Mouse (Mus musculus) hindbrain, embryonic 16.5 days (tissue): ENCODE measurements around the gene Rps18. TPM values are rescaled to one million over a fixed set of nuclear protein-coding genes. Genes with fewer than 3 reads are reported as not detected.

Experiments
- ATAC-seq: fragments of 200-750 bp; cut with Nextera tagmentation; 2 replicates; pipeline ENCODE4 v1.8.0; 2017; ENCODE audit warnings: moderate TSS enrichment, moderate library complexity
- H3K27ac ChIP-seq: fragments of 300-500 bp; sonication (generic); 2 replicates; pipeline ENCODE4 v1.5.1; 2014; ENCODE audit warnings: low read depth, mild to moderate bottlenecking, control low read depth, low read length, moderate library complexity
- H3K27me3 ChIP-seq: fragments of 300-500 bp; sonication (generic); replicated peaks from 2 replicates; pipeline ENCODE4 v1.6.1; 2014; ENCODE audit warnings: low read length; ENCODE audit not compliant: control insufficient read depth, insufficient read depth
- H3K36me3 ChIP-seq: fragments of 300-500 bp; sonication (generic); 2 replicates; pipeline ENCODE4 v1.6.1; 2014; ENCODE audit warnings: mild to moderate bottlenecking, low read length, moderate library complexity, mixed read lengths; ENCODE audit not compliant: control insufficient read depth, insufficient read depth
- H3K4me1 ChIP-seq: fragments of 300-500 bp; sonication (generic); 2 replicates; pipeline ENCODE4 v1.6.1; 2014; ENCODE audit warnings: low read depth, low read length; ENCODE audit not compliant: control insufficient read depth, insufficient read depth
- H3K4me2 ChIP-seq: fragments of 300-500 bp; sonication (generic); 2 replicates; pipeline ENCODE4 v1.6.1; 2014; ENCODE audit warnings: mild to moderate bottlenecking, low read length, control low read depth, moderate library complexity
- H3K4me3 ChIP-seq: fragments of 300-500 bp; sonication (generic); 2 replicates; pipeline ENCODE4 v1.5.1; 2014; ENCODE audit warnings: mild to moderate bottlenecking, low read length, control low read depth, moderate library complexity
- H3K9ac ChIP-seq: fragments of 300-500 bp; sonication (generic); 2 replicates; pipeline ENCODE4 v1.6.1; 2014; ENCODE audit warnings: low read depth, mild to moderate bottlenecking, control low read depth, low read length, moderate library complexity
- H3K9me3 ChIP-seq: fragments of 300-500 bp; sonication (generic); 2 replicates; pipeline ENCODE4 v1.6.1; 2014; ENCODE audit warnings: mild to moderate bottlenecking, low read length, moderate library complexity; ENCODE audit not compliant: control insufficient read depth
- WGBS: fragments of 180-500 bp; shearing (Covaris S2); extraction: QIAGEN DNeasy Blood & Tissue Kit; methylation state at CpG from one replicate; pipeline ENCODE4 v1.1.7; 2014; 5-methylcytosine and 5-hydroxymethylcytosine counted together
- polyA plus RNA-seq: library from polyadenylated mRNA; unstranded; fragments of >200 nt; fragmentation: Nextera tagmentation; extraction: Ambion mirVana; gene quantifications from 2 replicates; pipeline ENCODE4 v1.2.1, GENCODE M21; 2015

The Rps18 gene
- polyA plus RNA-seq, 1 experiment from 2014 or later: 697 TPM

DNA sequence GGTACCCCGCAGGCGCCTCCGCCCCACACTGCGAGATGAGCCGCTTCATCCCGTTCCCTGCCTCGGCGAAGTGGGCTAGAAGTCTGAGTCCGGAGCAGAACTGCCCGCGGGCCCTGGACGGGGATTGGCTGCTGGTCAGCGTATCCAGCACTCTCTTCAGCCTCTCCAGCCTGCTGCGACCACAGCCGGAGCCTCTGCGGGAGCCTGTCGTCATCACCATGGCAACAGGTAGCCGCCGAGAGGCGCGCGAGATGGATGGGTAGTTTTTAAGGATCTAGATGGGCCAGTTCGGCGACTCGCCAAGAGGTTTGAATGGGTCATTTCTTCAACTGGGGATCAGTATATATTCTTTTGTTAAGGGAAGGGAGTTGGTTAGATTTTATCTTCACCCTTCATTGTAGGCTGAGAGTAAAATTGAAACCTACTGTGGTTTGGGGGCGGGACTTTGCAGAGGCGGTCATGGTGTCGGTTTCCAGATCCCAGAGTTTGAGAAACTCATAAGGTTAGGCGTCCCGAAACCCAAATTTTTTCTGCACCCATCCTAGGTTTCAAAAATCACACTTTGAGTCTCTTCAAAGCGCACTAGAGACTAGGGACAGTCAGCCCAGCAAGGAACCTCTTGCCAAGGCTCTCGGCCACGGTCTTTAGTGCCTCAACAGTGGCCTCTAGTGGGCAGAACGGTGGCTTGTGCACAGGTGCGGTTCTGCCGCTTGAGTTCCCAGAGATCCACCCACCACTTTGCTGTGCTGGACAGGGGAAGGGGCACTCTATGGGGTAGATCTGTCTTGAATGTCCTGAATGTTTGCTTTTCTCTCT is 35.3 kb downstream of the Rps18 start:
- Histone ChIP-seq H3K4me3 (peak overlapping the region; percentile 49), H3K4me2 (peak overlapping the region; percentile 78), H3K9ac (peak overlapping the region; percentile 63), H3K27ac (peak overlapping the region; percentile 60), H3K9me3 (no peaks in the 10 kb centered on the region), H3K36me3 (no peaks in the 10 kb centered on the region), H3K4me1 (peaks cover 24% of the 10 kb centered on the region), H3K27me3 (0 out of 2 replicates have a peak, but pooled peaks cover 3% of the 10 kb centered on the region)
- no peak for ATAC-seq
- WGBS: under 1% methylated on average over 36 of the region's 36 CpGs

DNA sequence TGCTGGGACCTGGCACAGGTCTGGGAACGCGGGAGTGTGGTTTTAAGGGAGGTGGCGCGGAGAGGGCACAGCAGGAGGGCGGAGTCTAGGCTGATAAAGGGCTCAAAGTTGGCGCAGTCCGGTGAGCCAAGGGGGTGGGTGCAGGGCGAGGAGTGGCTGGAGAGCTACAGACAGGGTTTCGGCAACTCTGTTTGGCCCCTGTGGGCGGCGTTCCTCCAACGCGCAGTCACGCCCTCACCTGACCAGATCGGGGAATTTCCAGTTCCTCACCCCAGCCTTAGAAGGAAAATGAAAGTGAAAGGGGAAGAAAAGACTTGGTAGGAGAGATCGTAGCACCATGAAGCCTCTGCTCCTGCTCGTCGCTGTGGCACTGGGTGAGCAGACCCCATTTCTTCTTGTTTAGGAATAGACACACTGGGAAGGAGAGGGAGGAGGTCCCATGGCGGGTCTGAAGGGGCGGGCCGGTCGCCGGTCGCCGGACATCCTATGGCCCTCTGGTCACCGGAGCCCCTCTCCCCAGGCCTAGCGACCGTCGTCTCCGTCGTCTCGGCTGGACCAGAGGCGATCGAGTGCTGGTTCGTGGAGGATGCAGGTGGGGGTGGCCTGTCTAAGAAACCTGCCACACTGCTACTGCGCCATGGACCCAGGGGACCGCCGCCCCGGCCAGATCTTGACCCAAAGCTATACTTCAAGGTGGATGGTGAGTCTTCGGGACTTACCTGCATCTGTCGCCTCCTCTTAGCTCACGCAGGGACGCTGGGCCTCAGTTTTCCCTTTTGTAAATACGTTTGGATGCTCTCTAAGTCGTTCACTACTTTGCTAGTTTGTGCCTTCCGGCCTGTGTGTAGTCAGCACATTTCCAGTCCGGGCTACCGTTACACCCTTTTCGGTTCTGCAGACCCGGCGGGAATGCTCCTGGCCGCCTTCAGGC is 36.2 kb downstream of the Rps18 start:
- Histone ChIP-seq H3K4me3 (peak overlapping the region; percentile 49), H3K4me2 (peak overlapping the region; percentile 78), H3K36me3 (no peaks in the 10 kb centered on the region), H3K27me3 (0 out of 2 replicates have a peak, but pooled peaks cover 3% of the 10 kb centered on the region), H3K9ac (peak overlapping the region; percentile 63), H3K9me3 (no peaks in the 10 kb centered on the region), H3K4me1 (peaks cover 30% of the 10 kb centered on the region), H3K27ac (peak overlapping the region; percentile 60)
- 2% methylated on average over 51 of the region's 52 CpGs for WGBS
- ATAC-seq: no peak

DNA sequence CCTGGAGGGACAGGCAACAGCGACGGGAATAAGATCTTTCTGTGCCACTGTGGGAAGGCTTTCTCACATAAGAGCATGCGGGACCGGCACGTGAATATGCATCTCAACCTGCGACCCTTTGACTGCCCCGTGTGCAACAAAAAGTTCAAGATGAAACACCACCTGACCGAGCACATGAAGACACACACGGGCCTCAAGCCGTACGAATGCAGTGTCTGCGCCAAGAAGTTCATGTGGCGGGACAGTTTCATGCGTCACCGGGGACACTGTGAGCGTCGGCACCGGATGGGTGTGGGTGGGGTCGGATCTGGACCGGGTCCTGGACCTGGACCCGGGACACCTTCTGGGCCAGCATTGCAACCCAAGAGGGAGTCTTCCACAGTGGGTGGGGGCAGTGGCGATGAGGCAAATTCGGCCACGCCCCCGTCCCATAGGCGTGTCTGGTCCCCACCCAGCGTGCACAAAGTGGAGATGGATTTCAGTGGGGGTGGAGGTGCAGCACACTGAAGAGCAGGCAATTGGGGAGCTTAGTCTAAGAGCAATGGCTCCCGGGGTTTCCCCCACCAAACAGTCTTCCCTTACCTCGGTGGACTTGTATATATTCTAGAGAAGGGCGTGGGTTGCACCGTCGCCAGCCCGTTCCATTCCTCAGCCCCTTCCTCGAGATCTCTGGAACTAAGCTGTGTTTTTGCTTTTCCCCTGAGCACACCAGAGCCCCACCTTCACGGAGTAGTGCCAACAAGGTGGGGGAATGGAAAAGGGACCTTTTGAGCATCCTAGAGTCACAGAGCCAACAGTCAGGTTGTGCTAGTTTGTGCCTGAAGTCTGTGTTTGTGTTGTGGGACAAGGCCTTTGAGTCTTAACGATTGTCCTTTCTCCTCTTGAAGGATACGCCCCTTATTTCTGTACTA is 37.3 kb downstream of the Rps18 start:
- H3K4me2 ChIP-seq: peak overlapping the region; percentile 78
- 59% methylated on average over 37 of the region's 37 CpGs for WGBS
- peaks cover 9% of the 10 kb centered on the region for H3K36me3 ChIP-seq
- 0 out of 2 replicates have a peak, but pooled peaks cover 3% of the 10 kb centered on the region for H3K27me3 ChIP-seq
- no peaks in the 10 kb centered on the region for H3K9me3 ChIP-seq
- H3K4me1 ChIP-seq: peaks cover 30% of the 10 kb centered on the region
- peak overlapping the region; percentile 63; the same call in 1 of the 2 replicates for H3K9ac ChIP-seq
- H3K4me3 ChIP-seq: peak overlapping the region; percentile 49
- no peak for ATAC-seq
- H3K27ac ChIP-seq: no peak overlapping the region

DNA sequence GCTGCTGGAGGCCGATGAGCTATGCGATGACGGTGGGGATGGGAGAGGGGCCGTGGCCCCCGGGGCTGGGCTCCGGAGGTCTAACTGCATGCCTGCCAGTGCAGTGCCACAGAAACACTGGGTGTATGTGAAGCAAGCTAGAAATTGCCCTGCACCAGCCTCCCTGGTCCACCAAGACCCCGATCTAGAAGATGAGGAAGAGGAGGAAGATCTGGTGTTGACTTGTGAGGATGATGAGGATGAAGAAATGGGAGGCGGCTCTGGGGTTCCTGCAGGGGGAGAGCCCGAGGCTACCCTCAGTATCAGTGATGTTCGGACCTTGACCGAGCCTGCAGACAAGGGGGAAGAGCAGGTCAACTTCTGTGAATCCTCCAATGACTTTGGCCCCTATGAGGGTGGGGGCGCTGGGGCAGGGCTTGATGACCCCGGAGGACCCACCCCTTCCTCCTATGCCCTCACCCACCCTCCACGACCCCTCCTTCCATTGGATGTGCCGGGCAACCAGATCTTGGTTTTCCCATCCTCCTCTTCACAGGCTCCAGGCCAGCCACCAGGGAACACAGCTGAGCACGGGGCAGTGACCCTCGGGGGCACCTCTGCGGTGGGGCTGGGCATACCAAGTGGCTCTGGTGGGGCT is 38.0 kb downstream of the Rps18 start:
- peaks cover 13% of the 10 kb centered on the region for H3K36me3 ChIP-seq
- no peak overlapping the region for H3K4me2 ChIP-seq
- peaks cover 30% of the 10 kb centered on the region for H3K4me1 ChIP-seq
- WGBS: 81% methylated on average over 18 of the region's 18 CpGs
- no peak overlapping the region for H3K9ac ChIP-seq
- no peak for ATAC-seq
- H3K27me3 ChIP-seq: 0 out of 2 replicates have a peak, but pooled peaks cover 3% of the 10 kb centered on the region
- no peaks in the 10 kb centered on the region for H3K9me3 ChIP-seq
- no peak overlapping the region for H3K27ac ChIP-seq
- no peak overlapping the region for H3K4me3 ChIP-seq

DNA sequence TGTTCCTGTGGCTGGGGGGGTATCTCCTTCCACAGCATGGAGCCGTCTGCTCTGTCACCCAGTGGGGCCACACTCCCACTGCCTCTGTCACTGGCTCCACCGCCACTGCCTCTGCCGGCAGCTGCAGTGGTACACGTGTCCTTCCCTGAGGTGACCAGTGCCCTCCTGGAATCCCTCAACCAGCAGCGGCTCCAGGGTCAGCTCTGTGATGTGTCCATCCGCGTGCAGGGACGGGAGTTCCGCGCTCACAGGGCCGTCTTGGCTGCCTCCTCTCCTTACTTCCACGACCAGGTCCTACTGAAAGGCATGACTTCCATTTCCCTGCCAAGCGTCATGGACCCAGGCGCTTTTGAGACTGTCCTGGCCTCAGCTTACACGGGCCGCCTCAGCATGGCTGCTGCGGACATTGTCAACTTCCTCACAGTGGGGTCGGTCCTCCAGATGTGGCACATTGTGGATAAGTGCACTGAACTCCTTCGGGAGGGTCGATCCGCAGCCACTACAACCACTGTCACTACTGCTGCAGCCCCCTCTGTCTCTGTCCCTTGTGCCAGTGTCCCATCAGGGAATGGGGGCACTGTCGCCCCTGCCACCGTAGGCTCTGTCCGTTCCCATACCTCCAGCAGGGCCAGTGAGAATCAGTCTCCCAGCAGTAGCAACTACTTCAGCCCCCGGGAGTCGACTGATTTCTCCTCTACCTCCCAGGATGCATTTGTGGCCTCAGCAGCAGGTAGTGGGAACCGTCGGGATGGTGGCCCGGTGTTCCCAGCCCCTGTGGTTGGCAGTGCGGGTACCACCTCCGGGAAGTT is 38.8 kb downstream of the Rps18 start:
- H3K4me3 ChIP-seq: peak overlapping the region; percentile 60
- H3K27ac ChIP-seq: no peak overlapping the region
- H3K9ac ChIP-seq: peak overlapping the region; percentile 75
- peak overlapping the region; percentile 57 for H3K4me2 ChIP-seq
- ATAC-seq: no peak
- no peaks in the 10 kb centered on the region for H3K9me3 ChIP-seq
- WGBS: 70% methylated on average over 31 of the region's 31 CpGs
- H3K36me3 ChIP-seq: peaks cover 19% of the 10 kb centered on the region
- peaks cover 30% of the 10 kb centered on the region for H3K4me1 ChIP-seq
- 0 out of 2 replicates have a peak, but pooled peaks cover 3% of the 10 kb centered on the region for H3K27me3 ChIP-seq

DNA sequence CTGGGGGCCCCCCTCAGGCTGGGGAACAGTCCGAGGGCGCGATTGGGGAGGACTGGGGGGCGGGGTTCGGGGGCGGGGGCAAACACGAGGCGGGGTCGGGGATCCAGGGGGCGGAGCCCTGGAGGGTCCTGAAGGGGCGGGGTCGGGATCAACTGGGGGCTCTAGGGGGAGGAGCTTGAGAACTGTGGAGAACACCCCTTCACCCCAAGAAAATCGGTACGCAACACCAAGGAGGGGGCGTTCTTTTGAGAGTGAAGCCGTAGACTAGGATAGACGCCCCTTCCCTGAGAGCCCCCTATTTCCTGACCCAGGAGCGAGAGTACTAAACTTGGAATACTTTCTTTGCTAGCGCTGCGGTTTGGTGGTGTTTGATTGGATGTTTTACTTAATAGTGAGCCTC is 39.5 kb downstream of the Rps18 start:
- Histone ChIP-seq H3K36me3 (peaks cover 21% of the 10 kb centered on the region), H3K9ac (peak overlapping the region; percentile 75), H3K27me3 (0 out of 2 replicates have a peak, but pooled peaks cover 3% of the 10 kb centered on the region), H3K9me3 (no peaks in the 10 kb centered on the region), H3K4me2 (peak overlapping the region; percentile 57), H3K27ac (peak overlapping the region; percentile 87), H3K4me3 (peak overlapping the region; percentile 60), H3K4me1 (peaks cover 30% of the 10 kb centered on the region)
- under 1% methylated on average over 20 of the region's 20 CpGs for WGBS
- ATAC-seq: peak; percentile 2

DNA sequence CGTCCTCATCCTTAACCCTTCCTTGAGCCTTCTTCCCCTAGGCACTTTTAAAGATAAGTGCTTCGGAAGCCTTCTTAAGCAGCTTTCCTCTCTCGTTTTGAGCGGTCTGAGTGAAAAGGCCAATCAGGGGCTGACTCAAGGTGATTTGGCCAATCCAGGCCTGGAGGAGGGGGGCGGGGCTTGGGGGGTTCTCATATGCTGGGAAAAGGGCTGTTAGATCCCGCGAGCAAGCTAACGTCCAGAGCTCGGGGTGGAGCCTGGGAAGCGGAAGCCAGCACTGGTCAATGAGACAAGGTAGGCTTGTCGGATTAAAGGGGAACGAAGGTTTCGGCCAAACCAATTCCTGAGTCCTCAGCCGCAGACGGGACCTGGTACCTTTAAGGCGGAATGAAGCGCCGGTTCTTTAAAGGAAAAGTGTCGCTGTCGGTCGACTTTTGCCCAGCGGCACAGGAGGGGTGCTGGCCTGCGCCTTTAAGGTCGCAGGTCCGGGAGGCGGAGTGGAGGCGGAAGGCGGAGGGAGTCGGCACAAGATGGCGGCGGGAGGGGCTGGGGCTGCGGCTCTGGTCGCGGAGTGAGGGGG is 40.0 kb downstream of the Rps18 start, which contains the start of the genes Tapbp and Zbtb22:
Gene Tapbp, plus strand, starts transcription at position 229 of the 580 bp plus-strand sequence.
Gene Zbtb22, plus strand, starts transcription at position 234 of the 580 bp plus-strand sequence.
- peak within 1 kb of the TSS; percentile 60 for H3K4me3 ChIP-seq
- H3K4me1 ChIP-seq: peaks cover 30% of the 10 kb centered on the region
- H3K4me2 ChIP-seq: peak within 1 kb of the TSS; percentile 57
- H3K27me3 ChIP-seq: 0 out of 2 replicates have a peak, but pooled peaks cover 3% of the 10 kb centered on the region
- H3K9ac ChIP-seq: peak within 1 kb of the TSS; percentile 75
- peak within 1 kb of the TSS; percentile 87 for H3K27ac ChIP-seq
- H3K36me3 ChIP-seq: peaks cover 21% of the 10 kb centered on the region
- peak; percentile 92 for ATAC-seq
- H3K9me3 ChIP-seq: no peaks in the 10 kb centered on the region
- WGBS: under 1% methylated on average over 31 of the region's 34 CpGs
